Mouse (Mus musculus) E14TG2a.4 (cell line): ENCODE results near the gene Chrnb4.

Experiments
- H3K27me3 ChIP-seq: 2 replicates; pipeline ENCODE4 v1.6.1; 2014; ENCODE audit warnings: low read length, control low read depth; ENCODE audit not compliant: insufficient read depth
- H3K36me3 ChIP-seq: 2 replicates; pipeline ENCODE4 v1.6.1; 2014; ENCODE audit warnings: low read length, control low read depth; ENCODE audit not compliant: insufficient read depth
- H3K4me1 ChIP-seq: replicated peaks from 2 replicates; pipeline ENCODE4 v1.6.1; 2014; ENCODE audit warnings: low read depth, low read length, control low read depth
- H3K4me3 ChIP-seq: replicated peaks from 2 replicates; pipeline ENCODE4 v1.5.1; 2014; ENCODE audit warnings: mild to moderate bottlenecking, low read length
- H3K9me3 ChIP-seq: 2 replicates; pipeline ENCODE4 v1.6.1; 2014; ENCODE audit warnings: low read length, control low read depth
- CTCF ChIP-seq: conservative IDR thresholded peaks from 2 replicates; pipeline ENCODE4 v1.5.1; 2014; ENCODE audit warnings: low read length
- NANOG ChIP-seq: IDR thresholded peaks from 2 replicates; pipeline ENCODE4 v1.6.1; 2014; ENCODE audit warnings: borderline replicate concordance, low read length, mixed read lengths
- POU5F1 ChIP-seq: IDR thresholded peaks from 2 replicates; pipeline ENCODE4 v1.6.1; 2014; ENCODE audit warnings: low read length, borderline replicate concordance

Chrnb4 gene

GRCm38 (mm10) chr9:55065241-55065640 lies 16.7 kb upstream of the Chrnb4 start:
- no peaks in the 10 kb centered on the region for H3K27me3 ChIP-seq
- H3K4me1 ChIP-seq = peaks cover 4% of the 10 kb centered on the region
- peaks cover 15% of the 10 kb centered on the region for H3K9me3 ChIP-seq
- no peaks in the 10 kb centered on the region for H3K36me3 ChIP-seq
- TF ChIP-seq NANOG (no peak), POU5F1 (no peak), CTCF (no peak)
- H3K4me3 ChIP-seq = no peak overlapping the region

GRCm38 (mm10) chr9:55058067-55058466 lies 9.5 kb upstream of the Chrnb4 start:
- no peaks in the 10 kb centered on the region for H3K36me3 ChIP-seq
- TF ChIP-seq NANOG (no peak), POU5F1 (no peak), CTCF (no peak)
- H3K9me3 ChIP-seq = no peaks in the 10 kb centered on the region
- no peaks in the 10 kb centered on the region for H3K4me1 ChIP-seq
- no peak overlapping the region for H3K4me3 ChIP-seq
- peaks cover 12% of the 10 kb centered on the region; the same call in 1 of the 2 replicates for H3K27me3 ChIP-seq

- no peaks in the 10 kb centered on the region for H3K9me3 ChIP-seq
- TF ChIP-seq POU5F1 = no peak
- no peak for TF ChIP-seq NANOG
- TF ChIP-seq CTCF = no peak
- H3K27me3 ChIP-seq = peaks cover 12% of the 10 kb centered on the region; the same call in 1 of the 2 replicates
- no peaks in the 10 kb centered on the region for H3K36me3 ChIP-seq
- no peaks in the 10 kb centered on the region for H3K4me1 ChIP-seq
- H3K4me3 ChIP-seq = no peak overlapping the region
Measured at GRCm38 (mm10) chr9:55055386-55055930, 6.9 kb upstream of the Chrnb4 start.

- Histone ChIP-seq H3K9me3 (no peaks in the 10 kb centered on the region), H3K4me1 (peaks cover 35% of the 10 kb centered on the region), H3K27me3 (peaks cover 32% of the 10 kb centered on the region), H3K36me3 (no peaks in the 10 kb centered on the region), H3K4me3 (no peak overlapping the region)
- TF ChIP-seq CTCF = peak; percentile 28; the same call in 1 of the 2 replicates
- TF ChIP-seq NANOG = no peak
Measured at GRCm38 (mm10) chr9:55046764-55047163, 1.8 kb downstream of the Chrnb4 start.

- TF ChIP-seq POU5F1 (no peak), CTCF (no peak), NANOG (no peak)
- Histone ChIP-seq H3K4me1 (peaks cover 35% of the 10 kb centered on the region), H3K27me3 (peaks cover 40% of the 10 kb centered on the region), H3K9me3 (no peaks in the 10 kb centered on the region), H3K36me3 (no peaks in the 10 kb centered on the region), H3K4me3 (no peak overlapping the region)
Measured at GRCm38 (mm10) chr9:55045001-55045400, 3.6 kb downstream of the Chrnb4 start.

GRCm38 (mm10) chr9:55043688-55044087 lies 4.9 kb downstream of the Chrnb4 start:
- H3K9me3 ChIP-seq = no peaks in the 10 kb centered on the region
- no peak for TF ChIP-seq NANOG
- TF ChIP-seq CTCF = no peak
- no peak for TF ChIP-seq POU5F1
- H3K4me3 ChIP-seq = peak overlapping the region; percentile 60
- peaks cover 29% of the 10 kb centered on the region for H3K4me1 ChIP-seq
- H3K36me3 ChIP-seq = no peaks in the 10 kb centered on the region
- peaks cover 37% of the 10 kb centered on the region for H3K27me3 ChIP-seq

GRCm38 (mm10) chr9:55041389-55041788 lies 7.2 kb downstream of the Chrnb4 start:
- peaks cover 11% of the 10 kb centered on the region for H3K4me1 ChIP-seq
- H3K27me3 ChIP-seq = peaks cover 22% of the 10 kb centered on the region
- no peak overlapping the region for H3K4me3 ChIP-seq

GRCm38 (mm10) chr9:55039983-55040382 lies 8.6 kb downstream of the Chrnb4 start:
- TF ChIP-seq NANOG = no peak
- TF ChIP-seq CTCF = no peak
- no peak for TF ChIP-seq POU5F1
- H3K36me3 ChIP-seq = no peaks in the 10 kb centered on the region
- no peaks in the 10 kb centered on the region for H3K9me3 ChIP-seq
- peaks cover 23% of the 10 kb centered on the region for H3K27me3 ChIP-seq
- H3K4me1 ChIP-seq = peaks cover 11% of the 10 kb centered on the region
- no peak overlapping the region for H3K4me3 ChIP-seq

More at GRCm38 (mm10) chr9:55041389-55041788, 7.2 kb downstream of the Chrnb4 start:
- TF ChIP-seq POU5F1 (no peak), CTCF (no peak), NANOG (no peak)
- Histone ChIP-seq H3K36me3 (no peaks in the 10 kb centered on the region), H3K9me3 (no peaks in the 10 kb centered on the region)

- TF ChIP-seq CTCF = no peak
- TF ChIP-seq POU5F1 = no peak
- TF ChIP-seq NANOG = no peak
- Histone ChIP-seq H3K9me3 (no peaks in the 10 kb centered on the region), H3K4me1 (0 out of 2 replicates have a peak, but pooled peaks cover 4% of the 10 kb centered on the region), H3K4me3 (no peak overlapping the region), H3K36me3 (no peaks in the 10 kb centered on the region), H3K27me3 (peaks cover 22% of the 10 kb centered on the region)
Measured at GRCm38 (mm10) chr9:55038948-55039347, 9.6 kb downstream of the Chrnb4 start.
